Mouse (Mus musculus) hindbrain, embryonic 16.5 days (tissue): ENCODE data around the gene Prss46. TPM values are rescaled to one million over a fixed set of nuclear protein-coding genes. Genes with fewer than 3 reads are reported as not detected.
"Not testable (repeated sequence)": the region's sequence is repeated elsewhere in the genome, so short reads cannot be mapped to it uniquely, and the experiment has no call there.

Source experiments
- ATAC-seq: fragments of 200-750 bp; cut with Nextera tagmentation; 2 replicates; pipeline ENCODE4 v1.8.0; 2017; ENCODE audit warnings: moderate TSS enrichment, moderate library complexity
- H3K27ac ChIP-seq: fragments of 300-500 bp; sonication (generic); 2 replicates; pipeline ENCODE4 v1.5.1; 2014; ENCODE audit warnings: low read depth, mild to moderate bottlenecking, control low read depth, low read length, moderate library complexity
- H3K27me3 ChIP-seq: fragments of 300-500 bp; sonication (generic); replicated peaks from 2 replicates; pipeline ENCODE4 v1.6.1; 2014; ENCODE audit warnings: low read length; ENCODE audit not compliant: control insufficient read depth, insufficient read depth
- H3K36me3 ChIP-seq: fragments of 300-500 bp; sonication (generic); 2 replicates; pipeline ENCODE4 v1.6.1; 2014; ENCODE audit warnings: mild to moderate bottlenecking, low read length, moderate library complexity, mixed read lengths; ENCODE audit not compliant: control insufficient read depth, insufficient read depth
- H3K4me1 ChIP-seq: fragments of 300-500 bp; sonication (generic); 2 replicates; pipeline ENCODE4 v1.6.1; 2014; ENCODE audit warnings: low read depth, low read length; ENCODE audit not compliant: control insufficient read depth, insufficient read depth
- H3K4me2 ChIP-seq: fragments of 300-500 bp; sonication (generic); 2 replicates; pipeline ENCODE4 v1.6.1; 2014; ENCODE audit warnings: mild to moderate bottlenecking, low read length, control low read depth, moderate library complexity
- H3K4me3 ChIP-seq: fragments of 300-500 bp; sonication (generic); 2 replicates; pipeline ENCODE4 v1.5.1; 2014; ENCODE audit warnings: mild to moderate bottlenecking, low read length, control low read depth, moderate library complexity
- H3K9ac ChIP-seq: fragments of 300-500 bp; sonication (generic); 2 replicates; pipeline ENCODE4 v1.6.1; 2014; ENCODE audit warnings: low read depth, mild to moderate bottlenecking, control low read depth, low read length, moderate library complexity
- H3K9me3 ChIP-seq: fragments of 300-500 bp; sonication (generic); 2 replicates; pipeline ENCODE4 v1.6.1; 2014; ENCODE audit warnings: mild to moderate bottlenecking, low read length, moderate library complexity; ENCODE audit not compliant: control insufficient read depth
- WGBS: fragments of 180-500 bp; shearing (Covaris S2); extraction: QIAGEN DNeasy Blood & Tissue Kit; methylation state at CpG from one replicate; pipeline ENCODE4 v1.1.7; 2014; 5-methylcytosine and 5-hydroxymethylcytosine counted together
- polyA plus RNA-seq: library from polyadenylated mRNA; unstranded; fragments of >200 nt; fragmentation: Nextera tagmentation; extraction: Ambion mirVana; gene quantifications from 2 replicates; pipeline ENCODE4 v1.2.1, GENCODE M21; 2015

The Prss46 gene
- polyA plus RNA-seq: not detected in 2 replicates

GRCm38 (mm10) chr9:110844206-110844605, at the start of gene Prss46:
Gene Prss46 (plus strand): TSS chr9:110844506.
- Histone ChIP-seq H3K9ac (no peak within 1 kb of the TSS), H3K36me3 (no peaks in the 10 kb centered on the region), H3K4me1 (no peaks in the 10 kb centered on the region), H3K27ac (no peak within 1 kb of the TSS), H3K9me3 (no peaks in the 10 kb centered on the region), H3K4me3 (no peak within 1 kb of the TSS), H3K27me3 (no peaks in the 10 kb centered on the region), H3K4me2 (no peak within 1 kb of the TSS)
- no peak for ATAC-seq
- 90% methylated on average over 10 of the region's 10 CpGs for WGBS

DNA sequence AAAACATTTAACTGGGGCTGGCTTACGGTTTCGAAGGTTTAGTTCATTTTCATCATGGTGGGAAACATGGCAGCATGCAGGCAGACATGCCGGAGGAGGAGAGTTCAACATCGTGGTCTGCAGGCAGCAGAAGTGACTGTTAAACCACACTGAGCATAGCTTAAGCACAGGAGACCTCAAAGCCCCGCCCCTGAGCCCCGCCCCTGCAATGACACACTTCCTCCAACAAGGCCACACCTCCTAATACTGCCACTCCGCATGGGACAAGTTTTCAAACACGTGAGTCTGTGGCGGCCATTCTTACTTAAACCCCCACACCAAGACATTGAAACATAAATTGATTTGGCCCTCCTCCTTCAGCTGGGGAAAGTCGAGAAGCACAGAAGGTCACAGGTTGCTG, 47.3 kb upstream of the Prss46 start:
- Histone ChIP-seq H3K9ac (no peak overlapping the region), H3K4me1 (no peaks in the 10 kb centered on the region), H3K27ac (no peak overlapping the region), H3K4me3 (no peak overlapping the region), H3K27me3 (no peaks in the 10 kb centered on the region), H3K4me2 (no peak overlapping the region), H3K9me3 (no peaks in the 10 kb centered on the region), H3K36me3 (no peaks in the 10 kb centered on the region)
- WGBS: 83% methylated on average over 10 of the region's 10 CpGs
- no peak for ATAC-seq

DNA sequence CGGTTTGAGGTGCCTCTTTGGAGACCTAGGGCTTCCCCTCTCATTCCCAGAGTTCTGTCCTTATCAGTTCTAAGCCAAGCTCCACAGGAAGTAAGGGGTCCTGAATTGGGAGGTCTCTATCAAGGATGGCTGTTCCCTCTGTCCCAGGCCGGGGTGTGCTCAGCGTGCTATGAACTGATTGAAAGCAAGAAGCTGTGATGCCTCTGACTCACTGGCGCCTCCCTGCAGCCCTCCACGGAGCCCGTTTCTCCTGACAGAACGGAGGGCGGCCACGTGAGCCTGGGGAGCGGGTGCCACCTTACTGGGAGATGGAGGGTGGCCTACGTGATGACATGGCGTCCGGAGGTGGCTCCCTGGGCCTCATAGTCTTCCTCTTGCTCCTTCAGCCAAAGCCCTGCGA, 46.4 kb upstream of the Prss46 start, which contains the start of gene Prss42:
Gene Prss42, plus strand, starts transcription at position 301 of the 400 bp plus-strand sequence.
- ATAC-seq: no peak

GRCm38 (mm10) chr9:110800834-110801479, 43.3 kb upstream of the Prss46 start:
- Histone ChIP-seq H3K4me2 (no peak overlapping the region), H3K4me3 (no peak overlapping the region), H3K9ac (no peak overlapping the region), H3K4me1 (no peaks in the 10 kb centered on the region), H3K9me3 (no peaks in the 10 kb centered on the region), H3K36me3 (no peaks in the 10 kb centered on the region), H3K27me3 (no peaks in the 10 kb centered on the region), H3K27ac (no peak overlapping the region)
- 87% methylated on average over 8 of the region's 8 CpGs for WGBS
- ATAC-seq: no peak

More for the DNA sequence above, 46.4 kb upstream of the Prss46 start, which contains the start of gene Prss42:
- Histone ChIP-seq H3K4me1 (no peaks in the 10 kb centered on the region), H3K36me3 (no peaks in the 10 kb centered on the region), H3K27ac (no peak within 1 kb of the TSS), H3K4me3 (no peak within 1 kb of the TSS), H3K27me3 (no peaks in the 10 kb centered on the region), H3K9ac (no peak within 1 kb of the TSS), H3K4me2 (no peak within 1 kb of the TSS), H3K9me3 (no peaks in the 10 kb centered on the region)
- 96% methylated on average over 14 of the region's 14 CpGs for WGBS

GRCm38 (mm10) chr9:110803294-110803693, 41.0 kb upstream of the Prss46 start:
- H3K27me3 ChIP-seq: no peaks in the 10 kb centered on the region
- no peaks in the 10 kb centered on the region for H3K9me3 ChIP-seq
- no peak overlapping the region for H3K4me3 ChIP-seq
- H3K27ac ChIP-seq: no peak overlapping the region
- no peak overlapping the region for H3K9ac ChIP-seq
- H3K36me3 ChIP-seq: no peaks in the 10 kb centered on the region
- ATAC-seq: no peak
- no peaks in the 10 kb centered on the region for H3K4me1 ChIP-seq
- no peak overlapping the region for H3K4me2 ChIP-seq
- 74% methylated on average over 4 of the region's 4 CpGs for WGBS

- Histone ChIP-seq H3K36me3 (no peaks in the 10 kb centered on the region), H3K4me1 (no peaks in the 10 kb centered on the region), H3K4me2 (no peak overlapping the region), H3K4me3 (no peak overlapping the region), H3K27ac (no peak overlapping the region), H3K9ac (no peak overlapping the region), H3K9me3 (no peaks in the 10 kb centered on the region), H3K27me3 (no peaks in the 10 kb centered on the region)
- WGBS: 91% methylated on average over 4 of the region's 4 CpGs
- ATAC-seq: no peak
These were observed 34.3 kb upstream of the Prss46 start for GRCm38 (mm10) chr9:110810051-110810450.

GRCm38 (mm10) chr9:110813789-110814188, 30.5 kb upstream of the Prss46 start, which contains the start of gene Prss44:
Gene Prss44 (plus strand): TSS chr9:110813994.
- 57% methylated on average over 18 of the region's 18 CpGs for WGBS

DNA sequence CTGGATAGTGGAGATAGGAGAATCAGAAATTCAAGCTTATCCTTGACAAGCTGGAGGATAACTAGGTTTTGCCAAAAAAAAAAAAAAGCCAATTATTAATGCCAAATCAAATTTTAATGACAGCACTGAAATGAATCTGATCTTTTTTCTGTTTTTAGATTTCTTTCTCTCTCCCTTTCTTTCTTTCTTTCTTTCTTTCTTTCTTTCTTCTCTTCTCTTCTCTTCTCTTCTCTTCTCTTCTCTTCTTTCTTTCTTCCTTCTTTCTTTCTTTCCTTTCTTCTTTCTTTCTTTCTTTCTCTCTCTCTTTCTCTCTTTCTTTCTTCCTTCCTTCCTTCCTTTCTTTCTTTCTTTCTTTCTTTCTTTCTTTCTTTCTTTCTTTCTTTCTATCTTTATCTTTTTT, 23.8 kb upstream of the Prss46 start:
- not testable (repeated sequence) for H3K27me3 ChIP-seq, H3K4me3 ChIP-seq, H3K4me1 ChIP-seq, H3K36me3 ChIP-seq, ATAC-seq, H3K9ac ChIP-seq, H3K9me3 ChIP-seq, H3K4me2 ChIP-seq, H3K27ac ChIP-seq

More at GRCm38 (mm10) chr9:110813789-110814188, 30.5 kb upstream of the Prss46 start, which contains the start of gene Prss44:
- H3K27ac ChIP-seq: no peak within 1 kb of the TSS
- H3K27me3 ChIP-seq: no peaks in the 10 kb centered on the region
- ATAC-seq: no peak
- no peaks in the 10 kb centered on the region for H3K36me3 ChIP-seq
- no peak within 1 kb of the TSS for H3K4me2 ChIP-seq
- H3K4me1 ChIP-seq: no peaks in the 10 kb centered on the region
- no peaks in the 10 kb centered on the region for H3K9me3 ChIP-seq
- no peak within 1 kb of the TSS for H3K4me3 ChIP-seq
- H3K9ac ChIP-seq: no peak within 1 kb of the TSS

DNA sequence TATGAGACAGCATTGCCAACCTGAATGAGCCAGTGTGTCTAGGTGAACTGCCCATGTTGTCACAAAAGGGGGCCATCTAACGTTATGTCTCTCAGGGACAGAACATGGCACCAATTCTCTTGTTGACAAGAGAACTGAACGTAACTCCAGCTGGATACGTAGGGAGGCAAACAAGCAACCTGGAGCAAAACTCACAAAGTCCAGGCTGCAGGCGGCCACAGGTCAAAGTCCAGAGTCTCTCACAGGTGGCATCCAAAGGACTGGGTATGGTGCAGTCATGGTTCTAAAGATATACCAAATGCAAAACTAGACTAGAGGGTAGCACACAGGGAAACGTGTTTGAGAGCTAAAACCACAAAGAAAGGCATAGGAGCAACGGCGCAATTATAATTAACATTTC, 22.9 kb upstream of the Prss46 start:
- 82% methylated on average over 7 of the region's 7 CpGs for WGBS
- no peaks in the 10 kb centered on the region for H3K36me3 ChIP-seq
- no peak for ATAC-seq

More for the DNA sequence above, 22.9 kb upstream of the Prss46 start:
- H3K4me3 ChIP-seq: no peak overlapping the region
- H3K9ac ChIP-seq: no peak overlapping the region
- no peaks in the 10 kb centered on the region for H3K27me3 ChIP-seq
- H3K27ac ChIP-seq: no peak overlapping the region
- no peak overlapping the region for H3K4me2 ChIP-seq
- H3K9me3 ChIP-seq: no peaks in the 10 kb centered on the region
- H3K4me1 ChIP-seq: no peaks in the 10 kb centered on the region
